Mouse (Mus musculus): ENCODE results near the gene Cplx1. TPM values are rescaled to one million over a fixed set of nuclear protein-coding genes. Genes with fewer than 3 reads are reported as not detected.

Gene Cplx1
- total RNA-seq, 1 experiment, result 0.85 TPM

DNA sequence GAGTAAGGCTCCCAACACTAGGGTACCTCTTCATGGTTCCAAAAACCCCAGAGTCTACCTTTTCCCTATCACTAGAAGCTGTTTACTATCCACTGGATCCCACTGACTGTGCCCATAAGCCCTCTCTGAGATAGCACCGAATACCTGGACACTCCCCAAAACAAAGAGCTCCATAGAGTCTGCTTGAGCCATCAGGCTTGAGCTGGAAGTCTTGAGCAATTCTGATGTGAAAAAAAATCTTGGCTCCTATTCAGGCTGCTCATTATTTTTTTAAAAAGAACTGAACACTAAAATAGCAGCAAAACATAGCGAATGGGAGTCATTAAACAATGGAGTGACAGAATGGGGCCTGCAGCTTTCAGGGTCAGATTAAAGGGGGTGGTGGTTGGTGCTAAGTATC is 17.3 kb upstream of the Cplx1 start:
- in situ Hi-C loops (cut with MboI; ENCODE audit: low sequenced_read_pairs in 2 of 2, unreplicated experiment in 2 of 2), result no loop called here
- no peak overlapping the region for H3K4me3 ChIP-seq (ENCODE audit: insufficient read depth in 1 of 2, low read depth in 1 of 2, low read length in 2 of 2, poor library complexity in 1 of 2, severe bottlenecking in 1 of 2)
- DNase-seq (ENCODE audit: low read depth, low spot score), result no peak
- TF ChIP-seq ZNF384 (IDR thresholded peaks at IDR 0.05; ENCODE audit: low read depth, low read length), result no peak
- no peak for TF ChIP-seq MAFK (IDR thresholded peaks at IDR 0.05; ENCODE audit: insufficient read depth, low read depth, low read length)
- no peak for TF ChIP-seq CHD2 (IDR thresholded peaks at IDR 0.05; ENCODE audit: low read depth, low read length)
- TF ChIP-seq HCFC1 (IDR thresholded peaks at IDR 0.05; ENCODE audit: borderline replicate concordance, insufficient read depth, low read length), result no peak
- TF ChIP-seq ZC3H11A (IDR thresholded peaks at IDR 0.05; ENCODE audit: borderline replicate concordance, low read depth, low read length), result no peak
- no peak overlapping the region for H3K9ac ChIP-seq (ENCODE audit: insufficient read depth, low read depth, low read length, poor library complexity, severe bottlenecking)
- H3K4me1 ChIP-seq (ENCODE audit: control insufficient read depth in 2 of 2, insufficient read depth in 2 of 2, low read length in 2 of 2, poor library complexity in 1 of 2), result no peaks in the 10 kb centered on the region
- no peaks in the 10 kb centered on the region for H3K9me3 ChIP-seq (ENCODE audit: control insufficient read depth, insufficient read depth, low read depth, low read length)
- H3K36me3 ChIP-seq (ENCODE audit: control insufficient read depth, insufficient read depth, low read length, poor library complexity, severe bottlenecking), result peaks cover 17% of the 10 kb centered on the region
- H3K27ac ChIP-seq (ENCODE audit: insufficient read depth, low read depth, low read length, poor library complexity, severe bottlenecking), result no peak overlapping the region

GRCm38 (mm10) chr5:108566523-108566922 is 16.7 kb upstream of the Cplx1 start:
- H3K9ac ChIP-seq (ENCODE audit: insufficient read depth, low read depth, low read length, poor library complexity, severe bottlenecking), result no peak overlapping the region
- peaks cover 14% of the 10 kb centered on the region for H3K36me3 ChIP-seq (ENCODE audit: control insufficient read depth, insufficient read depth, low read length, poor library complexity, severe bottlenecking)
- no peak for DNase-seq (ENCODE audit: low read depth, low spot score)
- H3K4me3 ChIP-seq (ENCODE audit: insufficient read depth in 1 of 2, low read depth in 1 of 2, low read length in 2 of 2, poor library complexity in 1 of 2, severe bottlenecking in 1 of 2), result no peak overlapping the region
- H3K4me1 ChIP-seq (ENCODE audit: control insufficient read depth in 2 of 2, insufficient read depth in 2 of 2, low read length in 2 of 2, poor library complexity in 1 of 2), result no peaks in the 10 kb centered on the region
- in situ Hi-C loops (cut with MboI; ENCODE audit: low sequenced_read_pairs in 2 of 2, unreplicated experiment in 2 of 2), result no loop called here
- no peak overlapping the region for H3K27ac ChIP-seq (ENCODE audit: insufficient read depth, low read depth, low read length, poor library complexity, severe bottlenecking)
- H3K9me3 ChIP-seq (ENCODE audit: control insufficient read depth, insufficient read depth, low read depth, low read length), result no peaks in the 10 kb centered on the region
- TF ChIP-seq CHD2 (IDR thresholded peaks at IDR 0.05; ENCODE audit: low read depth, low read length), result no peak
- TF ChIP-seq MAFK (IDR thresholded peaks at IDR 0.05; ENCODE audit: insufficient read depth, low read depth, low read length), result no peak
- no peak for TF ChIP-seq ZNF384 (IDR thresholded peaks at IDR 0.05; ENCODE audit: low read depth, low read length)
- no peak for TF ChIP-seq HCFC1 (IDR thresholded peaks at IDR 0.05; ENCODE audit: borderline replicate concordance, insufficient read depth, low read length)
- TF ChIP-seq ZC3H11A (IDR thresholded peaks at IDR 0.05; ENCODE audit: borderline replicate concordance, low read depth, low read length), result no peak

- Histone ChIP-seq H3K9ac (ENCODE audit: insufficient read depth, low read depth, low read length, poor library complexity, severe bottlenecking) (no peak overlapping the region), H3K9me3 (ENCODE audit: control insufficient read depth, insufficient read depth, low read depth, low read length) (no peaks in the 10 kb centered on the region), H3K4me1 (ENCODE audit: control insufficient read depth in 2 of 2, insufficient read depth in 2 of 2, low read length in 2 of 2, poor library complexity in 1 of 2) (no peaks in the 10 kb centered on the region), H3K36me3 (ENCODE audit: control insufficient read depth, insufficient read depth, low read length, poor library complexity, severe bottlenecking) (peaks cover 9% of the 10 kb centered on the region), H3K27ac (ENCODE audit: insufficient read depth, low read depth, low read length, poor library complexity, severe bottlenecking) (no peak overlapping the region), H3K4me3 (ENCODE audit: insufficient read depth in 1 of 2, low read depth in 1 of 2, low read length in 2 of 2, poor library complexity in 1 of 2, severe bottlenecking in 1 of 2) (no peak overlapping the region)
- in situ Hi-C loops (cut with MboI; ENCODE audit: low sequenced_read_pairs in 2 of 2, unreplicated experiment in 2 of 2), result no loop called here
- no peak for DNase-seq (ENCODE audit: low read depth, low spot score)
- TF ChIP-seq CHD2 (IDR thresholded peaks at IDR 0.05; ENCODE audit: low read depth, low read length) (no peak), HCFC1 (IDR thresholded peaks at IDR 0.05; ENCODE audit: borderline replicate concordance, insufficient read depth, low read length) (no peak), ZC3H11A (IDR thresholded peaks at IDR 0.05; ENCODE audit: borderline replicate concordance, low read depth, low read length) (no peak), MAFK (IDR thresholded peaks at IDR 0.05; ENCODE audit: insufficient read depth, low read depth, low read length) (no peak)
Observed at GRCm38 (mm10) chr5:108565381-108565780, 15.6 kb upstream of the Cplx1 start.

GRCm38 (mm10) chr5:108564346-108564745 is 14.5 kb upstream of the Cplx1 start:
- H3K27ac ChIP-seq (ENCODE audit: insufficient read depth, low read depth, low read length, poor library complexity, severe bottlenecking), result no peak overlapping the region
- H3K36me3 ChIP-seq (ENCODE audit: control insufficient read depth, insufficient read depth, low read length, poor library complexity, severe bottlenecking), result no peaks in the 10 kb centered on the region; the same call in 1 of the 2 replicates
- H3K4me3 ChIP-seq (ENCODE audit: insufficient read depth in 1 of 2, low read depth in 1 of 2, low read length in 2 of 2, poor library complexity in 1 of 2, severe bottlenecking in 1 of 2), result no peak overlapping the region
- H3K4me1 ChIP-seq (ENCODE audit: control insufficient read depth in 2 of 2, insufficient read depth in 2 of 2, low read length in 2 of 2, poor library complexity in 1 of 2), result no peaks in the 10 kb centered on the region
- in situ Hi-C loops (cut with MboI; ENCODE audit: low sequenced_read_pairs in 2 of 2, unreplicated experiment in 2 of 2), result no loop called here
- no peaks in the 10 kb centered on the region for H3K9me3 ChIP-seq (ENCODE audit: control insufficient read depth, insufficient read depth, low read depth, low read length)
- TF ChIP-seq CHD2 (IDR thresholded peaks at IDR 0.05; ENCODE audit: low read depth, low read length), result no peak
- no peak for TF ChIP-seq MAFK (IDR thresholded peaks at IDR 0.05; ENCODE audit: insufficient read depth, low read depth, low read length)
- no peak for TF ChIP-seq HCFC1 (IDR thresholded peaks at IDR 0.05; ENCODE audit: borderline replicate concordance, insufficient read depth, low read length)
- TF ChIP-seq ZC3H11A (IDR thresholded peaks at IDR 0.05; ENCODE audit: borderline replicate concordance, low read depth, low read length), result no peak
- TF ChIP-seq ZNF384 (IDR thresholded peaks at IDR 0.05; ENCODE audit: low read depth, low read length), result no peak
- DNase-seq (ENCODE audit: low read depth, low spot score), result no peak
- no peak overlapping the region for H3K9ac ChIP-seq (ENCODE audit: insufficient read depth, low read depth, low read length, poor library complexity, severe bottlenecking)

DNA sequence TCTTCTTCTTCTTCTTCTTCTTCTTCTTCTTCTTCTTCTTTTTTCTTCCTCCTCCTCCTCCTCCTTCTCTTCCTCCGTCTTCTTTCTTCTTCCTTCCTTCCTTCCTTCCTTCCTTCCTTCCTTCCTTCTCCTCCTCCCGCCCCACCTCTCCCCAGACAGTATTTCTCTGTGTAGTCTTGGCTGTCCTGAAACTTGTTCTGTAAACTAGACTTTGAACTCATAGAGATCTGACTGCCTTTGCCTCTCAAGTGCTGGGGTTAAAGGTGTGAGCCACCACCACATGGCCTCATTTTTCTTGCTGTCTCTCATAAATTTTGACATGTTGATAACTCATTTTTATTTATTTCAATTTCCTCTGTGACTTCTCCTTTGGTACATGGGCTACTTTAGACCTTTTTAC is 12.7 kb upstream of the Cplx1 start:
- no peaks in the 10 kb centered on the region for H3K4me1 ChIP-seq (ENCODE audit: control insufficient read depth in 2 of 2, insufficient read depth in 2 of 2, low read length in 2 of 2, poor library complexity in 1 of 2)
- no peak for DNase-seq (ENCODE audit: low read depth, low spot score)
- in situ Hi-C loops (cut with MboI; ENCODE audit: low sequenced_read_pairs in 2 of 2, unreplicated experiment in 2 of 2), result no loop called here
- no peaks in the 10 kb centered on the region for H3K36me3 ChIP-seq (ENCODE audit: control insufficient read depth, insufficient read depth, low read length, poor library complexity, severe bottlenecking)
- H3K9me3 ChIP-seq (ENCODE audit: control insufficient read depth, insufficient read depth, low read depth, low read length), result no peaks in the 10 kb centered on the region
- no peak for TF ChIP-seq ZC3H11A (IDR thresholded peaks at IDR 0.05; ENCODE audit: borderline replicate concordance, low read depth, low read length)
- no peak for TF ChIP-seq ZNF384 (IDR thresholded peaks at IDR 0.05; ENCODE audit: low read depth, low read length)
- TF ChIP-seq MAFK (IDR thresholded peaks at IDR 0.05; ENCODE audit: insufficient read depth, low read depth, low read length), result no peak
- no peak for TF ChIP-seq HCFC1 (IDR thresholded peaks at IDR 0.05; ENCODE audit: borderline replicate concordance, insufficient read depth, low read length)
- TF ChIP-seq CHD2 (IDR thresholded peaks at IDR 0.05; ENCODE audit: low read depth, low read length), result no peak
- H3K4me3 ChIP-seq (ENCODE audit: insufficient read depth in 1 of 2, low read depth in 1 of 2, low read length in 2 of 2, poor library complexity in 1 of 2, severe bottlenecking in 1 of 2), result no peak overlapping the region
- no peak overlapping the region for H3K27ac ChIP-seq (ENCODE audit: insufficient read depth, low read depth, low read length, poor library complexity, severe bottlenecking)
- H3K9ac ChIP-seq (ENCODE audit: insufficient read depth, low read depth, low read length, poor library complexity, severe bottlenecking), result no peak overlapping the region
